Mouse (Mus musculus) embryo, embryonic 10 days (tissue): Measurements from ENCODE around the gene Scin.

Experiments
- DNase-seq: peaks from one replicate; pipeline ENCODE4 v3.0.0-alpha.2; 2015; ENCODE audit warnings: low spot score

The Scin gene

DNA sequence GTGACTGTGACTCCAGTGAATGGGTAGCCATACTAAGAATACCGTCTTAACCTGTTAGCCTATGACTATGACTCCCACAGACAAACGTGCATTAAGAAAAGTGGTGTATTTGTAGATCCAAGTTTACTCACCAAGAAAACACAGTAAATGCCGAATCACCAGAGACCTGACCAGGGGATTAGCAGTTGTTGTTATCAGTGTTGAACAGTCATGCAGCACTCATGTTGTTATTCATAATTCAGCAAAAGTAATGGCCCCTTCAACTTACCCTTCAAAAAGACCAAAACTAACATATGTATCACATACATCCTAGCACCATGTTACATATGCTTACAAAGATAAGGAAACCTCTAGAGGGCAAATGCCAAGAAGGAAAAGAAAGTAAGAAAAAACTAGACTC, 106.6 kb downstream of the Scin start:
- DNase-seq = no peak

GRCm38 (mm10) chr12:40023918-40024317, 110.1 kb downstream of the Scin start:
- no peak for DNase-seq

DNA sequence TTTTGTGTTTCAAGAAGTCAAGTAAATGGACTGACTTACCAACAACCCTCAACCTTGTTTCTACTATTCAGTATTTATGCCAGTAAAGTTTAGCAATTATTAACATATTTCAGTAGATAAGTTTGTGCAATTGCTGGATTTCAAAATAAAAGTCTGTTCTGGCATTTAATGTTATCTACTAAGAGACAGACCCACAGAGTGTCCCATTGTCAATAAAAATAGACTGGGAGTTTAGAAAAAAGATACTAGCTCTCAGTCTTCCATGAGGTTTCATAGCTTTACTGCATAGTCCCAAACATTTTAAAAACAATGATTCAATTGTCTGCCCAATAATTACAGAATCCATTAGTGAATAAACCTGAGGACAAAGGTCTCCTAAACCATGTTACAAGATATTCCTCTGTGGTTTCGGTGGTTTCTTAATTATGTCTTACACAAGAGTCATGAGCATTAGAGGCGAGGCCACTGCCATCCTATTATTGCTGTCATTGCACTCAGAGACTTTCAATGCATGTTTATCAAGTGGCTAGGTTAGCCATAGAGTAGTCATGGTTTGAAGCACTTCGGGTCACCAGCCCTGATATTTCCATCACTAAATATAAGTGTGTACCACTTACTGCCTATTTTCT, 110.9 kb downstream of the Scin start:
- DNase-seq = no peak

- DNase-seq = no peak
These were observed 111.7 kb downstream of the Scin start for GRCm38 (mm10) chr12:40022344-40022743.

DNA sequence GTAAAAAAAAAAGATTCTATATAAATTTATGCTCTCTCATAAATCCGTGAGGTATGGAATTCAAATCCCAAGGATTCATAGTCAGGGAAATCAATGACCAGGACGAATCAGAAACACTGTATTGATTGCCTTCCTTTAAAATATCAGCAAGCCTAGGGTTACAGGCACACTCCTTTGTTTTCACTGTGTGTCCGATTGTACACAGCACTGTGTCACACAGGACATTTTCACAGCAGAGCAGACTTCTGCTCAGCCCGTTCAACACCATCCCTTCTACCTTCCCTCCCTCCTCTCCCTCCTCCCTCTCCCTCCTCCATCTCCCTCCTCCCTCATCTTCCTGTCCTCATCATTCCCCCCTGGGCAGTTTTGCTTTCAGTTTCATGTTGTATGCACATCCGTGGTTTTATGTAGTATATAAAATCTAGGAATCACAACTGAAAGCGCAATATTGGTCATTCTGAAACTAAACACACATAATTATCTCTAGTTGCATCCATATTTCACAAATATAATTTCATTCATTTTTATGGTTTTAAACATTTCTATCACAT, 116.0 kb downstream of the Scin start:
- DNase-seq = no peak

GRCm38 (mm10) chr12:40016648-40017460, 117.2 kb downstream of the Scin start:
- DNase-seq = peak; percentile 65

- DNase-seq = no peak
These were observed 118.0 kb downstream of the Scin start for GRCm38 (mm10) chr12:40016068-40016467.

DNA sequence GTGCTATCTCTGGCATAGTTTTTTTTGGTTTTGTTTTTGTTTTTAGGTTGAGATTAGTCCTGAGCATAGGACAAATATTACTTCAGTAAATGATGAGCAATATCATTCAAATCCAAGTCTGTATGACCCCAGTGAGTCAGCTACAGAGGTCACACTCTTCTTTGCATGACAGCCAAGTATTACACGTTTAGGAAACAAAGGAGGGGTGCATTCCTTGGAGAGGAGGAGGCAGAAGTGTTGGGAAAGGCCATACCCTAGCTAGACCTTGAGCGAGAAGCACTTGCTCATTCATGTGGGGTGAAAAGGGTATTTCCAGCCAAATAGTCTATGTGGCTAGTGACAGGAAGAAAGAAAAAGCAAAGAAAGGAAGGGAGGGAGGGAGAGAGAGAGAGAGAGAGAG, 124.2 kb downstream of the Scin start:
- no peak for DNase-seq
